Mouse (Mus musculus) layer of hippocampus, postnatal 25 days (tissue): Measurements from ENCODE around the gene Wwc2. TPM values are rescaled to one million over a fixed set of nuclear protein-coding genes. Genes with fewer than 3 reads are reported as not detected.

Experiments used
- DNase-seq, 2 experiments: peaks; one replicate each; pipeline ENCODE4 v3.0.0; 2022; ENCODE audit warnings: mixed read lengths in 2 of 2, low spot score in 1 of 2; ENCODE audit errors: extremely low spot score in 1 of 2
- total RNA-seq, 2 experiments: library from RNA; stranded (reverse); gene quantifications; 2 replicates each; pipeline ENCODE4 v1.2.3; 2021

Gene Wwc2
- 10 to 100 TPM; 28.0 to 29.0 TPM for total RNA-seq

DNA sequence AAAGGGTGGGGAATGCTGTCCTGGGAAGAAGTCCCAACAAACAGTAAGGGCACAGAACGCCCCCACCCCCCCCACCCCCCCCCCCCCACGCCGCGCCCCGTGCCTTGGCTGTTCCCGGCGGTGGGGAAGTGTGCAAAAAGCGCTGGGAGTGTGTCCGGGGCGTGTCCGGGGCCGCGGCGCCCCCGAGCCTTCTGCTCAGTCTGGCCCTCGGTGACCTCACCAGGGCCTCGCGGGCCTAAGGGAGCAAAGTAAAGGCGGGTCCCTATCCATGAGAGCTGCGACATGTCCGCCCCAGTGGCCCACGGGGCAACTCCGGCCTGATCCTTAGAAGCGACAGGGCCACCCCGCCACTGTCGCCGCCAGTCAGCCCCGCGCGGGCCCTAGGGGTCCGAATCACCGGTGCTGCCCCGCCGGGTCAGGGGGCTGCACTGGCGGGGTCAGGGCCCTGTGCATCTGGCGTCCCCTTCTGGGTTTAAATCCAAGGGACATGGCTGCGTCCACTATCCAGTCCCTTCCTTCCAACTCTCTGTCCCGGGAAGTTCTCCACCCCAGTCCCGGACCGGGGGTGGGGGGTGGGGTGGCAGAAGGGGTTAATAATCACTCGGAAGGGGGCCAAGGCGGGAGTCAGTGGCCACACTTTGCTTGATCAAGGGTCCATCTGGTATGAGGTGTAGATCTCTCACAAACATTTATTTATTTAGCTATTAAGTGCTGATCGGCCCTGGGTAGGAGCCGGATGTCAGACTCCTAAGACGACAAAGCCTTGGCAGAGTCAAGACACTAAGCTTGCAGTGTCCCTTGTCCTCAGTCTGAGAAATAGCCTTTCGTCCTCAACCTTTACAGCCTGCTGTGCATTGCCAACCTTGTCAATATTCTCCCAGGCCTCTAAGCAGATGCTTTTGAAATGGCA lies at the start of gene Wwc2:
Wwc2 (minus strand) TSS at position 14 of the 910 bp plus-strand sequence.
- peak in 1 of 2 experiments; percentile 17 for DNase-seq

DNA sequence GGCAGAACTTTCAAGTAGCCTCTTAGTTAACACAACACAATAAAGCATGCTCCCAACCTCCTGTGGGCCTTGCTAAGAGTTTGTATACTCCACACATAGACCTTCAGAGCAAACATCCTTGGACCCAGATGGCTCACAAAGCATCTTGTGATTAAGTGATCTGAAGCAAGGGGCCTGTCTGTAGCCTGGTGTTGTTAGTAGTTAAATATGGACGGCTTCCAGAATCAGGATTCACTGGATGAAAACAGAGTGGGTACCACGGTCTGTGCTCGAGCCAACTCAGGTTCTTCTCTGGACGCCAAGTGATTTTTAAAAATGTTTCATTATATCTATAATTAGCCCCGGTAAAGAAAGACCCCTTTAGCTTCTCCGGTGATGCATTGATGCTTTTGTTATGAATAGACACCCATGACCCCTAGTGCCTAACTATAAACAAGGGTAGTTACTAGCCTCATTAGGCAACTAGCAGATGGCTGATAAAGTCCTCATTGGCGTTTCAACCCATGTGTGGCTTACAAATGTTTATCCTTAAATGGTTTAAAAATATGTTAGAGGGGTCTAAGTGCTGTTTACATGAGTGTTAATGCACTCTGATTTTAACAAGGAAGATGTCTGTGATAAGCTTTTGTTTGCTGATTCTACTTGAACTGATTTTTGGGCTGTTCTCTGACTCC lies 47.7 kb upstream of the Wwc2 start:
- DNase-seq, result no peak

GRCm38 (mm10) chr8:48032046-48032445 lies 41.3 kb upstream of the Wwc2 start:
- DNase-seq, result no peak

- no peak for DNase-seq
Measured at GRCm38 (mm10) chr8:48030667-48031066, 39.9 kb upstream of the Wwc2 start.

DNA sequence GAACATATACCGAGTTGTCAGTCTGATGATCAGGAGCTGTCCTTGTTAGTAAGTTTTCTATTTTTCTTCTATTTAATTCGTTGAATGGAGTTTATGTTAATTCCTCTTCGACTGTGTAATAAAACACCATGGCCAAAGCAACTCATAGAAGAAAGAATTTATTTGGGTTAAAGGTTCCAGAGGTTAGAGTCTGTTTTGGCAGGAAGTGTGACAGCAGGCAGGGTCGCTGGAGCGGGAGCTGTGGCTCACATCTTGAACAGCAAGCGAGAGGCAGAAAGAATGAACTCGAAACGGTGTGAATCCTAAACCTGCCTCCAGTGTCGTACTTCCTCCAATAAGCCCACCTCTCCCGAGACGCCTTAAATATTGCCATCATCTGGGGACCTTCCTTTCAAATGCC lies 36.1 kb upstream of the Wwc2 start:
- no peak for DNase-seq

DNA sequence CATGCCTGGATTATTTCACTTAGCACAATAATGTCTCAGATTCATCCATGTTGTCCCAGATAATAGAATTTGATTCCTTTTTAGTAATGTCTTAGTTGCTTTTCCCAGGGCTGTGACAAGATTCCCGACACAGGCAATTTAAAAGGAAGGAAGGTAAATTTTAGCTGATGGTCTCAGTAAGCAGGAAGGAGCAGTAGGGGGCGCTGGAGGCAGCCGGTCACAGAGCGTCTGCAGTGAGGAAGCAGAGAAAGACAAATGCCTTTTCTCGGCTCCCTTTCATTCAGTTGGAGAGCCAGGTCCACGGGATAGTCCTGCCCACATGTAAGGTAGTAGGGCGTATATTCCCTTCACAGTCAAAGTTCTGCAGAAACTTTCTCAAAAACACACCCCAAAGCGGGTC lies 32.5 kb upstream of the Wwc2 start:
- DNase-seq, result no peak

DNA sequence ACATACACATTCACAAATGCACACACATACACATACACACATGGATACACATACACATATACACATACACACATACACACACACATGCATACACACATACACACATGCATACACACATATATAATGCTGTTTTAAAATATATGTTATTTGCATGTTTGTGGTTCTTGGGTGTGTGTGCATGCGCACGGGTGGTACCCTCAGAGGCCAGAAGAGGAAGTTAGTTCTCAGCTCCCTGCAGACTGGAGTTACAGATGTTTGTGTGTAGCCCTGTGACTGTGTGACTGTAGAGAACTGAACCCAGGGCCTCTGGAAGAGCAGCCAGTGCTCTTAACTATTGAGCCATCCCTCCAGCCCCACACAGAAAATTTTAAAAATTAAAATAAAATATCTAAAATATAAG lies 29.0 kb upstream of the Wwc2 start:
- DNase-seq, result no peak

DNA sequence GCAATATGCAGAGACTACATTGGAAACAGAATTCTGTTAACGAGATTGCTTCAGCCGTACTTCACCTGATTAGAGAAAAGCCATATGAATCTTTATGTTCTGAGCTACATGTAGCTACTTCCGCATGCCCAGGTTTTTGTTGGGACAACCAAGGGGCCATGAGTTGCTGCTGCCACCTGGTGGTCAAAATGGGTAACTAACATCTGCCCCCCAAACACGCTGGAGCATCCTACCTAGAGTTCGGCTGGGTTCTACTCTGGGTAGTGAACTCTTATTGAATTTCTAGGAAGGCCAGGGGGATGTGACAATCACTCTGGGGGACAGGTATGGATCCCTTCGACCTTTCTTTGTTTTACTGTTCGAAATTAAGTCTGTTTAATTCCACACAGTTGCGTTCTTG lies 25.8 kb upstream of the Wwc2 start:
- peak; percentile 69 to 87 for DNase-seq

DNA sequence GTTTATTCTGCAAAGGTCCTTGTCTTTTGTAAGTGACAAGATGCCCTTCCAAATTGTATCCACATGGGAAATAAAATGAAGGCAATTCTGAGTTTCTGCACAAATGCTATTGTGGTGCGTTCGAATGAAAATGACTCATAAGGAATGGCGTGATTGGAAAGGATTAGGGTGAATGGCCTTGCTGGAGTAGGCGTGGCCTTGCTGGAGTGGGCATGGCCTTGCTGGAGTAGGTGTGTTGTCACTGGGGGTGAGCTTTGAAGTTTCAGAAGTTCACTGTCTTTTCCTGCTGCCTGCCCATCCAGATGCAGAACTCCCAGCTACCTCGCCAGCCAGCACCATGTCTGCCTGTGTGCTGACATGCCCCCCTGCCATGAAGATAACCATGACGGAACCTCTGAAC lies 23.7 kb upstream of the Wwc2 start:
- DNase-seq, result no peak

DNA sequence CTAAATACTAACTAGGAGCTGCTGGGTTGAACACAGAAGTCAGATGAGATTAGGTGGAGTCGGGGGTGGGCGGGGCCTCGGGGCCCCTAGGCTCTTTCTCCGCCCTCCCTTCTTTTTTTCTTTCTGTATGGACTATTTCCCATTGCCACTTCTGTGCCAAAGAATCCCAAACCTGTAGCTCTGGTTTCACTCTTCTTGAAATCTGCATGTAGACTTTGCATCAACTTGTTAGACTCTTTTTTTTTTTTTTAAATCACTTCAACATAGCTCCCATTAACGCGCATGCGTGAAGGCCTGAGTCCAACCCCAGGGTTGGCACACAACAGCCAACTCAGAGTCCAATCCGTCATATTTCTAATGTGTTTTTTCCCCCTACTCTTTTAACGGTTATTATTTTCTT lies 22.6 kb upstream of the Wwc2 start:
- DNase-seq, result no peak

DNA sequence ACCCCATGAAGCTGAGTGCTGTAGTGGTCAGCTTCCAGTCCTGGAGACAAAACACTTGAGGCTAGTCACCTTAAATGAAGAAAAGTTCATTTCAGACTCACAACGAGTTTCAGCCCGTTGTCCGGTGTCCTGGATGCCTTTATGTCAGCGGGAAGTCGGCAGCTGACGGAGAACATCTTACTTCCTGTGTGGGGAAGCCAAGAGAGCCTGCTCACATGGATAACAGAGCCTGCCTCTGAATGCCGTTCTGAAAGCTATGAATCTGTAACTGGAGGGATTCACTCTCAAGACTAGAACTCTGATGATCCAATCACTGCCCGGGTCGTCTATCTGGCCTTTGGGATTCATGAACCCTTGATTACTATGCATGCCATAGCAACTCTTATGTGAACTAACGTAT lies 21.1 kb upstream of the Wwc2 start:
- no peak for DNase-seq

DNA sequence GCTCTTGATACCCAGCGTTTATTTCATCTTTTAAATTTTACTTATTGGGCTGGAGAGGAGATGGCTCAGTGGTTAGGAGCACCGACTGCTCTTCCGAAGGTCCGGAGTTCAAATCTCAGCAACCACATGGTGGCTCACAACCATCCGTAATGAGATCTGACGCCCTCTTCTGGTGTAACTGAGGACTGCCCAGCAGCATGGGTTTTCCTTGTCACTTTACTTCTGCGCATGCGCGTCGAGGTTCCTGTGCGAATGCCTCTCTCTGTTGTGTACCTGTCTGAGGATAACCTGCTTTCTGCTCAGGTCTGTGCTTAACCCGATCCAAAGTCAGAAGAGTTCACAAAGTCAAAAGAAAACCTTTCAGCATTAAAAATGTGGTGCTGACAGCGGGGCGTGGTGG lies 20.3 kb upstream of the Wwc2 start:
- DNase-seq, result no peak

DNA sequence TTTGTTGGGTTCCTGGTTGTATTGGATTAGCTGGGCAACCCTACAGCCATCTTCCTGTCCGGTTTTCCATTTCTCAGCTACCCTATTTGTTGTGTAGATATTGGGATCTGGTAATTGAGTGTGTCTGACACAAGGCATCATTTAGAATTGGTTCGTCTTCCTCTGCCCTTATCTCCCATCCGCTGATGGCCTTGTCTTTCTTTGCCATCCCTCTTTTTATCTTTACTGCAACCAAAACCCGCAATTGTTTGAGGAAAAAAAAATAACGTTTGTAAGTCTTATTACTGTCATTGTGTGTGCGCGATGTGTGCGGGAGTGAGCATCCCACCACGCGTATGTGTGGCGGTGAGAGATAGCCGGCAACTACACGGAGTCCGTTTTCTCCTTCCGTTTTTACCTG lies 18.7 kb upstream of the Wwc2 start:
- no peak for DNase-seq

GRCm38 (mm10) chr8:48008936-48009335 lies 18.2 kb upstream of the Wwc2 start:
- DNase-seq, result no peak

GRCm38 (mm10) chr8:48006869-48007268 lies 16.1 kb upstream of the Wwc2 start:
- no peak for DNase-seq

DNA sequence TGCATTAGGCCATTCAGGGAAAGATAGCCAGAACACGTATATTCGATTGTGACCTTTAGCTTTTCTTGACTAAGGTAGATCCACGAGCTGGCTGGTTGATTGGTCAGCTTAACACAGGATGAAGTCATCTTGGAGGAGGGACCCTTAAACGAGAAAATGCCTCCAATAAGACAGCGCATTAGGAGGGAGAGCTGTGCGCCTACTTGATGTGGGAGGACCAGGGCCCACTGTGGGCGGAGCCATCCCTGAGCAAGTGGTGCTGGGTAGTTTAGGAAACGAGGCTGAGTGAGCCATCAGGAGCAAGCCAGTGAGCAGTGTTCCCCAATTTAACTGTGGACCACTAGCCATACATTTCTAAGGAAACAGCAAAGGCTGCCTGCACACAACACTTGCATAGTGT lies 11.8 kb upstream of the Wwc2 start:
- DNase-seq, result no peak

GRCm38 (mm10) chr8:48001395-48001794 lies 10.7 kb upstream of the Wwc2 start:
- DNase-seq, result no peak

- DNase-seq, result no peak
Measured at GRCm38 (mm10) chr8:47996712-47997111, 6.0 kb upstream of the Wwc2 start.

GRCm38 (mm10) chr8:47996126-47996525 lies 5.4 kb upstream of the Wwc2 start:
- DNase-seq, result no peak

- DNase-seq, result no peak
Measured at GRCm38 (mm10) chr8:47995391-47995790, 4.7 kb upstream of the Wwc2 start.

DNA sequence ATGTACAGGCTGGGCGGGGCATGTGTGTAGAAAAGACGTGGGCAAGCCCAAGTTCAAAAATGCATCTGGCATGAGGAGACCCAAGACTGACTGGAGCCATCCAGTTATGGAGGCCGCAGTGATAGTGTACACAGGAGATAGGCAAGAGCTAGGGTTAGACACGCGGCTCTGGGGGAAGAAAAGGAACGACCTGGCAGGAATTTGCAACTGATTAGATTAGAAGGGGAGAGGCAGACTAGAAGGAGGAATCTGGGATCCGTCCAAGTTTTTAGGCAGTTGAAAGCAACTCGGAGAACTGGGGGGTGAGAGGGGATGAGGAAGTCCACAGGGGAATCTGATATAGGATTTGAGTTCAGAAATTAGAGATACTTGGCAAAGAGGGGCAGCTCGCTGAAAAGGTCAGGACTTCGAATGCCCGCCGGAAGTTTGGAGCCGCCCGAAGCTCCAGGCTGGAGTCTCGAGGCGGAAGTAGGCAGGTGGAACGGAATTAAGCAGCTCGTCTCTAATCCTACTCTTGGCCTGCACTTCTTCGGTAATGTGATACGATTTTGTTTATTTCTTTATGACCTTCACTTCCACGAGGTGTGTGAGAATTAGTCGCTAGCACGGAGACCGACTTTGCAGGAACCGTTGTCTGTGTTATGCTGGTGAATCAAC lies 4.0 kb upstream of the Wwc2 start:
- DNase-seq, result no peak
